Mouse (Mus musculus) liver, adult 2 months (tissue): ENCODE measurements around the gene C330021F23Rik. TPM values are rescaled to one million over a fixed set of nuclear protein-coding genes. Genes with fewer than 3 reads are reported as not detected.

Experiments
- DNase-seq: peaks from one replicate; pipeline ENCODE4 v3.0.0-alpha.2; 2011; ENCODE audit warnings: low read depth, low spot score; ENCODE audit errors: extremely low read depth
- H3K27ac ChIP-seq: fragments of 200-500 bp; replicated peaks from 2 replicates; pipeline ENCODE4 v1.5.1; 2012; ENCODE audit warnings: low read depth, mild to moderate bottlenecking, control low read depth, inconsistent platforms, low read length; ENCODE audit not compliant: insufficient read depth
- H3K27me3 ChIP-seq: fragments of 200-500 bp; 2 replicates; pipeline ENCODE4 v1.6.1; 2012; ENCODE audit warnings: mild to moderate bottlenecking, moderate library complexity, low read length, inconsistent platforms; ENCODE audit not compliant: control insufficient read depth, insufficient read depth
- H3K36me3 ChIP-seq: fragments of 200-500 bp; 2 replicates; pipeline ENCODE4 v1.6.1; 2012; ENCODE audit warnings: low read length, inconsistent platforms; ENCODE audit not compliant: control insufficient read depth, insufficient read depth
- H3K4me1 ChIP-seq: fragments of 200-500 bp; 2 replicates; pipeline ENCODE4 v1.6.1; 2011; ENCODE audit warnings: low read length; ENCODE audit not compliant: control insufficient read depth, insufficient read depth
- H3K4me3 ChIP-seq: fragments of 200-500 bp; 2 replicates; pipeline ENCODE4 v1.5.1; 2011; ENCODE audit warnings: low read depth, mild to moderate bottlenecking, control low read depth, low read length, moderate library complexity; ENCODE audit not compliant: insufficient read depth
- H3K79me2 ChIP-seq: fragments of 200-500 bp; 2 replicates; pipeline ENCODE4 v1.6.1; 2012; ENCODE audit warnings: inconsistent platforms, mild to moderate bottlenecking, low read length, moderate library complexity; ENCODE audit not compliant: control insufficient read depth, insufficient read depth
- H3K9ac ChIP-seq: fragments of 200-500 bp; 2 replicates; pipeline ENCODE4 v1.6.1; 2012; ENCODE audit warnings: low read depth, mild to moderate bottlenecking, control low read depth, inconsistent platforms, low read length
- CTCF ChIP-seq: fragments of 200-500 bp; IDR thresholded peaks from 2 replicates; pipeline ENCODE4 v1.5.1; 2011; ENCODE audit warnings: low read depth, low read length, control low read depth
- POLR2A ChIP-seq: fragments of 200-500 bp; IDR thresholded peaks from 2 replicates; pipeline ENCODE4 v1.6.1; 2011; ENCODE audit warnings: low read length, control low read depth; ENCODE audit not compliant: insufficient read depth; ENCODE audit errors: extremely low read depth
- WGBS: fragments of 180-500 bp; shearing (Covaris S2); methylation state at CpG from one replicate; pipeline ENCODE4 v1.1.7; 2018; 5-methylcytosine and 5-hydroxymethylcytosine counted together
- polyA plus RNA-seq: library from polyadenylated mRNA; depleted of rRNA; stranded (reverse); fragments of >200 nt; gene quantifications from 2 replicates; pipeline ENCODE4 v1.2.3, GENCODE M21; 2012; rRNA removed
- total RNA-seq: library from RNA; depleted of rRNA; stranded (reverse); fragments of >200 nt; gene quantifications from 2 replicates; pipeline ENCODE4 v1.2.3, GENCODE M21; 2014; rRNA removed

C330021F23Rik gene
- 5.9 and 7.4 TPM in 2 replicates for total RNA-seq
- polyA plus RNA-seq = 9.0 and 10.0 TPM in 2 replicates

GRCm38 (mm10) chr8:3567641-3568371, at the start of gene C330021F23Rik:
C330021F23Rik (plus strand) TSS chr8:3567990.
- H3K4me1 ChIP-seq = peaks cover 7% of the 10 kb centered on the region; the same call in 1 of the 2 replicates
- TF ChIP-seq CTCF (no peak), POLR2A (0 out of 2 replicates have a peak, but pooled peaks have one; percentile 20)

GRCm38 (mm10) chr8:3522007-3522697, 45.6 kb upstream of the C330021F23Rik start:
- 94% methylated on average over 13 of the region's 13 CpGs for whole genome bisulfite sequencing
- TF ChIP-seq CTCF (no peak), POLR2A (no peak)
- H3K4me3 ChIP-seq = no peak overlapping the region
- H3K79me2 ChIP-seq = no peaks in the 10 kb centered on the region
- H3K27me3 ChIP-seq = no peaks in the 10 kb centered on the region
- no peak overlapping the region for H3K9ac ChIP-seq
- H3K36me3 ChIP-seq = peaks cover 31% of the 10 kb centered on the region
- no peak for DNase-seq
- H3K27ac ChIP-seq = no peak overlapping the region
- no peaks in the 10 kb centered on the region for H3K4me1 ChIP-seq

More at GRCm38 (mm10) chr8:3567641-3568371, at the start of gene C330021F23Rik:
- Histone ChIP-seq H3K27me3 (no peaks in the 10 kb centered on the region), H3K4me3 (peak within 1 kb of the TSS; percentile 22; the same call in 1 of the 2 replicates), H3K36me3 (no peaks in the 10 kb centered on the region), H3K9ac (peak within 1 kb of the TSS; percentile 44), H3K27ac (peak within 1 kb of the TSS; percentile 53), H3K79me2 (no peaks in the 10 kb centered on the region)
- WGBS = 5% methylated on average over 12 of the region's 12 CpGs
- peak; percentile 93 for DNase-seq

- DNase-seq = no peak
- no peak overlapping the region for H3K27ac ChIP-seq
- WGBS = 92% methylated on average over 5 of the region's 5 CpGs
- no peak overlapping the region for H3K9ac ChIP-seq
- H3K27me3 ChIP-seq = no peaks in the 10 kb centered on the region
- no peak overlapping the region for H3K4me3 ChIP-seq
- TF ChIP-seq POLR2A (no peak), CTCF (no peak)
- peaks cover 32% of the 10 kb centered on the region for H3K36me3 ChIP-seq
- H3K4me1 ChIP-seq = no peaks in the 10 kb centered on the region
- H3K79me2 ChIP-seq = no peaks in the 10 kb centered on the region
These were observed 37.0 kb upstream of the C330021F23Rik start for GRCm38 (mm10) chr8:3530816-3531215.

GRCm38 (mm10) chr8:3531936-3532335, 35.9 kb upstream of the C330021F23Rik start:
- Histone ChIP-seq H3K27me3 (no peaks in the 10 kb centered on the region), H3K27ac (no peak overlapping the region), H3K36me3 (peaks cover 31% of the 10 kb centered on the region), H3K4me1 (no peaks in the 10 kb centered on the region), H3K79me2 (no peaks in the 10 kb centered on the region), H3K9ac (no peak overlapping the region), H3K4me3 (no peak overlapping the region)
- 97% methylated on average over 18 of the region's 18 CpGs for WGBS
- DNase-seq = no peak
- TF ChIP-seq POLR2A (no peak), CTCF (no peak)

- H3K36me3 ChIP-seq = peaks cover 37% of the 10 kb centered on the region
- no peak for DNase-seq
- H3K79me2 ChIP-seq = no peaks in the 10 kb centered on the region
- no peak for TF ChIP-seq CTCF
- no peak for TF ChIP-seq POLR2A
- H3K27ac ChIP-seq = no peak overlapping the region
- no peaks in the 10 kb centered on the region for H3K27me3 ChIP-seq
- H3K4me1 ChIP-seq = no peaks in the 10 kb centered on the region
- H3K9ac ChIP-seq = no peak overlapping the region
- whole genome bisulfite sequencing = 84% methylated on average over 15 of the region's 15 CpGs
- no peak overlapping the region for H3K4me3 ChIP-seq
These were observed 31.5 kb upstream of the C330021F23Rik start for GRCm38 (mm10) chr8:3536053-3536841.
